Mouse (Mus musculus): ENCODE data around the gene Synj2.
A peak's percentile ranks its signal among the peaks of the same experiment; 100 is the strongest.

The Synj2 gene

GRCm38 (mm10) chr17:5935680-5936079, 5.4 kb upstream of the Synj2 start:
- no peak for DNase-seq

GRCm38 (mm10) chr17:5936276-5936675, 4.8 kb upstream of the Synj2 start:
- DNase-seq, result no peak

GRCm38 (mm10) chr17:5937441-5937840, 3.6 kb upstream of the Synj2 start:
- no peak for DNase-seq

- DNase-seq, result no peak
These were observed 1.2 kb upstream of the Synj2 start for GRCm38 (mm10) chr17:5939871-5940270.

- DNase-seq, result peak; percentile 90
These were observed 288 bp upstream of the Synj2 start for GRCm38 (mm10) chr17:5940792-5941191.

GRCm38 (mm10) chr17:5942156-5942555, 1.1 kb downstream of the Synj2 start:
- no peak for DNase-seq

GRCm38 (mm10) chr17:5943053-5943452, 2.0 kb downstream of the Synj2 start:
- no peak for DNase-seq

- DNase-seq, result no peak
These were observed 6.0 kb downstream of the Synj2 start for GRCm38 (mm10) chr17:5947039-5947438.

- no peak for DNase-seq
These were observed 11.4 kb downstream of the Synj2 start for GRCm38 (mm10) chr17:5952455-5952854.

GRCm38 (mm10) chr17:5956350-5957000, 15.4 kb downstream of the Synj2 start:
- DNase-seq, result no peak

GRCm38 (mm10) chr17:5957097-5957496, 16.0 kb downstream of the Synj2 start:
- DNase-seq, result no peak

GRCm38 (mm10) chr17:5958229-5958628, 17.1 kb downstream of the Synj2 start:
- no peak for DNase-seq

GRCm38 (mm10) chr17:5958636-5959035, 17.6 kb downstream of the Synj2 start:
- no peak for DNase-seq

GRCm38 (mm10) chr17:5959096-5959495, 18.0 kb downstream of the Synj2 start:
- DNase-seq, result no peak

GRCm38 (mm10) chr17:5959802-5960201, 18.7 kb downstream of the Synj2 start:
- DNase-seq, result no peak

GRCm38 (mm10) chr17:5963766-5964165, 22.7 kb downstream of the Synj2 start:
- DNase-seq, result no peak

GRCm38 (mm10) chr17:5965084-5965781, 24.2 kb downstream of the Synj2 start:
- no peak for DNase-seq

GRCm38 (mm10) chr17:5966706-5967105, 25.6 kb downstream of the Synj2 start:
- no peak for DNase-seq

GRCm38 (mm10) chr17:5968562-5968961, 27.5 kb downstream of the Synj2 start:
- DNase-seq, result no peak

- no peak for DNase-seq
These were observed 28.2 kb downstream of the Synj2 start for GRCm38 (mm10) chr17:5969246-5969645.

- no peak for DNase-seq
These were observed 29.3 kb downstream of the Synj2 start for GRCm38 (mm10) chr17:5970298-5970821.

- DNase-seq, result no peak
These were observed 32.5 kb downstream of the Synj2 start for GRCm38 (mm10) chr17:5973536-5973935.

- DNase-seq, result peak; percentile 51
These were observed 34.3 kb downstream of the Synj2 start for GRCm38 (mm10) chr17:5975099-5975977.
